Mouse (Mus musculus): Measurements from ENCODE around the gene Cdca8. TPM values are rescaled to one million over a fixed set of nuclear protein-coding genes. Genes with fewer than 3 reads are reported as not detected.

The Cdca8 gene
- total and polyA plus RNA-seq, 3 experiments: 58.8 to 188 (median 101) TPM

DNA sequence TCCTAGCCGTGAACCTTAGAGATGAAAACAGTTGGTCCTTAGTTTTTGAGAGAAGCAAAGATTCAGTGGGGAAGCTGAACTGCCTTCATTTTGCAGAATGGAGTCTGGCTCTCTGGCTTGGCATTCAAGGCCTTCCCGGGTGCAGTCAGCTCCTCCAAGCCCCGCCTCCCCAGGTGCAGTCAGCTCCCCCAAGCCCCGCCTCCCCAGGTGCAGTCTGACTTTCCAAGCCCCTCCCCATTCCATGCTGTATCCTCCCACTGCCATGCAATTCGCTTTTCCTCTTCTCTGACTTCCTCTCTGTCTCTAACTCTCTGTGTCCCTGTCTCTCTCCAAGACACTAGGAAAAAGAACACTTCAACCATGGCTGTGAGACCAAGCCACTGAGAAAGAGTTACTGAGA, 39.1 kb upstream of the Cdca8 start:
- Histone ChIP-seq H3K27me3 (replicated peaks) (peaks cover 53% of the 10 kb centered on the region), H3K79me2 (replicated peaks; ENCODE audit: control insufficient read depth, extremely low read depth, insufficient read depth, poor library complexity, severe bottlenecking) (no peaks in the 10 kb centered on the region), H3K4me2 (ENCODE audit: insufficient read depth, low read depth, poor library complexity, severe bottlenecking) (no peak overlapping the region), H3K4me1 (ENCODE audit: control insufficient read depth in 1 of 2, insufficient read depth in 2 of 2) (no peaks in the 10 kb centered on the region), H3K4me3 (replicated peaks in 1 of 3; ENCODE audit: low read depth in 2 of 3, low read length in 2 of 3, poor library complexity in 1 of 3) (no peak overlapping the region), H3K9ac (ENCODE audit: insufficient read depth, low read depth) (no peak overlapping the region), H3K36me3 (replicated peaks in 1 of 2; ENCODE audit: control insufficient read depth in 1 of 2, insufficient read depth in 1 of 2, low read length in 1 of 2) (no peaks in the 10 kb centered on the region), H3K9me3 (replicated peaks; ENCODE audit: low read length) (no peaks in the 10 kb centered on the region), H3K27ac (ENCODE audit: insufficient read depth, low read depth) (no peak overlapping the region)
- dilution Hi-C loops (cut with MboI; ENCODE audit: extremely low pct_ligation_motif_present, extremely low pct_unique_long_range_greater_than_20kb, low sequenced_read_pairs): no loop called here
- in situ Hi-C loops (cut with MboI; ENCODE audit: low pct_ligation_motif_present, low pct_unique_long_range_greater_than_20kb, low sequenced_read_pairs): no loop called here
- DNase-seq (ENCODE audit: extremely low read depth): no peak
- TF ChIP-seq PAX5 (IDR thresholded peaks at IDR 0.05; ENCODE audit: low read length): no peak
- TF ChIP-seq ZNF384 (IDR thresholded peaks at IDR 0.05; ENCODE audit: low read depth, low read length): no peak
- TF ChIP-seq USF2 (conservative IDR thresholded peaks at IDR 0.05; ENCODE audit: low read depth, low read length): no peak
- no peak for TF ChIP-seq TBP (conservative IDR thresholded peaks at IDR 0.05; ENCODE audit: low read depth, low read length)
- no peak for TF ChIP-seq MAFK (IDR thresholded peaks at IDR 0.05; ENCODE audit: insufficient replicate concordance, low read length)
- no peak for TF ChIP-seq CTCF (conservative IDR thresholded peaks at IDR 0.05 in 1 of 2, IDR thresholded peaks at IDR 0.05 in 1 of 2; ENCODE audit: low read depth in 2 of 2, low read length in 2 of 2)
- no peak for TF ChIP-seq TCF12 (IDR thresholded peaks at IDR 0.05; ENCODE audit: low read depth, low read length)
- no peak for TF ChIP-seq MAX (IDR thresholded peaks at IDR 0.05; ENCODE audit: low read length)
- TF ChIP-seq MXI1 (IDR thresholded peaks at IDR 0.05; ENCODE audit: low read depth, low read length): no peak
- no peak for TF ChIP-seq ETS1 (conservative IDR thresholded peaks at IDR 0.05; ENCODE audit: low read depth, low read length)

DNA sequence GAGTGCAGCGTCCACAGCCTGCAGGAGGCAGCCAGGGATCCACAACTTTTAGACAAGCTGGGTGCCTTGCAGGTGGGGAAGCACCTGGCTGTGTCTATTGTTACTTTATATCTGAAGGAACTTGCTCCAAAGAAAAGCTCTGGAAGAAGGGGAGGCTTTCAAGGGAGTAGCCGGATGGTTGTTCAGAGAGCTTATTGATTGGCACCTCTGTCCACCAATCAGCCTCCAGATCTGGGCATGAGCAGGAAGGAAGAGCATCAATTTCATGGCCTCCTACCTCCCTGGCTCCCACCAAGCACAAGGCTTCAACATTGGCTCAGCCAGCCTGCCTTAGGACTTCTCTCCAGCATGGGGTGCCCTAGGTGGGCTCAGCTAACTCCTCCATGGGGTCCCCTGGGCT, 34.2 kb upstream of the Cdca8 start:
- no peak overlapping the region for H3K4me3 ChIP-seq (replicated peaks in 1 of 3; ENCODE audit: low read depth in 2 of 3, low read length in 2 of 3, poor library complexity in 1 of 3)
- dilution Hi-C loops (cut with MboI; ENCODE audit: extremely low pct_ligation_motif_present, extremely low pct_unique_long_range_greater_than_20kb, low sequenced_read_pairs): loop anchor here (25.0 kb wide), 1 partner anchor 89 kb away; the partner anchor contains the start of genes Dnali1 and Snip1
- H3K27me3 ChIP-seq (replicated peaks): peaks cover 47% of the 10 kb centered on the region
- H3K9ac ChIP-seq (ENCODE audit: insufficient read depth, low read depth): no peak overlapping the region
- no peak overlapping the region for H3K4me2 ChIP-seq (ENCODE audit: insufficient read depth, low read depth, poor library complexity, severe bottlenecking)
- in situ Hi-C loops (cut with MboI; ENCODE audit: low pct_ligation_motif_present, low pct_unique_long_range_greater_than_20kb, low sequenced_read_pairs): no loop called here
- no peak overlapping the region for H3K27ac ChIP-seq (ENCODE audit: insufficient read depth, low read depth)
- H3K79me2 ChIP-seq (replicated peaks; ENCODE audit: control insufficient read depth, extremely low read depth, insufficient read depth, poor library complexity, severe bottlenecking): no peaks in the 10 kb centered on the region
- peaks cover 0 to 3% of the 10 kb centered on the region in 2 experiments; a peak in 1 of 4 replicates for H3K4me1 ChIP-seq (ENCODE audit: control insufficient read depth in 1 of 2, insufficient read depth in 2 of 2)
- H3K36me3 ChIP-seq (replicated peaks in 1 of 2; ENCODE audit: control insufficient read depth in 1 of 2, insufficient read depth in 1 of 2, low read length in 1 of 2): no peaks in the 10 kb centered on the region
- peak; percentile 54 for DNase-seq (ENCODE audit: extremely low read depth)
- no peaks in the 10 kb centered on the region for H3K9me3 ChIP-seq (replicated peaks; ENCODE audit: low read length)
- 0 out of 2 replicates have a peak, but pooled peaks have one; percentile 22 for TF ChIP-seq ELF1 (IDR thresholded peaks at IDR 0.05; ENCODE audit: low read depth, low read length)
- no peak for TF ChIP-seq CHD1 (IDR thresholded peaks at IDR 0.05; ENCODE audit: low read depth, low read length)

DNA sequence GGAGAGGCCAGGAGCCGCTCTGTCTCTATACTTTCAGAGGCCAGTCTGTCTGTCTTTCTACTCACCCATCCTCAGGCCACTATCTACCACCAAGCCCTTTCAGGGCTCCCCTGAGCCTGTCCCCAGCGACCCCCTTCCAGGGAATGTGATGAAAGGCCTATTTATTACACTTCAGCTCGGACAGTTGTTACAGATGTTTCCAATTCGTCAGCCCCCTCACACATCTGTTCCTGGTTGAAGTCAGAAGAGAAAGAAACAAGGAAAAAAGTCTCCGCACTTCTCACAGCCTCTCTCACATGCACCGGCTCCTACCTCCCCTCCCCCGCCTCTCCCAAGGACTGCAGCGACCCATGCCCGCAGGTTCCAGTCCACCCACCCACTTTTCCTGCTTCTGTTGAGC, 33.2 kb upstream of the Cdca8 start:
- no peaks in the 10 kb centered on the region for H3K79me2 ChIP-seq (replicated peaks; ENCODE audit: control insufficient read depth, extremely low read depth, insufficient read depth, poor library complexity, severe bottlenecking)

More for the DNA sequence above, 33.2 kb upstream of the Cdca8 start:
- Histone ChIP-seq H3K36me3 (replicated peaks in 1 of 2; ENCODE audit: control insufficient read depth in 1 of 2, insufficient read depth in 1 of 2, low read length in 1 of 2) (no peaks in the 10 kb centered on the region), H3K27ac (ENCODE audit: insufficient read depth, low read depth) (no peak overlapping the region), H3K4me3 (replicated peaks in 1 of 3; ENCODE audit: low read depth in 2 of 3, low read length in 2 of 3, poor library complexity in 1 of 3) (no peak overlapping the region), H3K4me1 (ENCODE audit: control insufficient read depth in 1 of 2, insufficient read depth in 2 of 2) (peaks cover 0 to 3% of the 10 kb centered on the region in 2 experiments; a peak in 1 of 4 replicates), H3K27me3 (replicated peaks) (peaks cover 45% of the 10 kb centered on the region), H3K9me3 (replicated peaks; ENCODE audit: low read length) (no peaks in the 10 kb centered on the region), H3K9ac (ENCODE audit: insufficient read depth, low read depth) (no peak overlapping the region), H3K4me2 (ENCODE audit: insufficient read depth, low read depth, poor library complexity, severe bottlenecking) (no peak overlapping the region)
- dilution Hi-C loops (cut with MboI; ENCODE audit: extremely low pct_ligation_motif_present, extremely low pct_unique_long_range_greater_than_20kb, low sequenced_read_pairs): loop anchor here (25.0 kb wide), 1 partner anchor 90 kb away; the partner anchor contains the start of genes Dnali1 and Snip1
- in situ Hi-C loops (cut with MboI; ENCODE audit: low pct_ligation_motif_present, low pct_unique_long_range_greater_than_20kb, low sequenced_read_pairs): no loop called here
- DNase-seq (ENCODE audit: extremely low read depth): no peak
- TF ChIP-seq MXI1 (IDR thresholded peaks at IDR 0.05; ENCODE audit: low read depth, low read length) (no peak), RCOR1 (conservative IDR thresholded peaks at IDR 0.05; ENCODE audit: low read depth, low read length) (no peak), MAZ (IDR thresholded peaks at IDR 0.05; ENCODE audit: low read depth, low read length) (no peak), RAD21 (IDR thresholded peaks at IDR 0.05; ENCODE audit: low read depth, low read length) (no peak), ZC3H11A (IDR thresholded peaks at IDR 0.05; ENCODE audit: low read depth, low read length) (no peak), SMC3 (IDR thresholded peaks at IDR 0.05; ENCODE audit: low read depth, low read length) (no peak), MEF2A (IDR thresholded peaks at IDR 0.05; ENCODE audit: borderline replicate concordance, low read depth, low read length) (no peak), CHD2 (IDR thresholded peaks at IDR 0.05; ENCODE audit: low read length) (no peak), CTCF (conservative IDR thresholded peaks at IDR 0.05 in 1 of 2, IDR thresholded peaks at IDR 0.05 in 1 of 2; ENCODE audit: low read depth in 2 of 2, low read length in 2 of 2) (no peak)

Measured in CH12.LX (cell line).